Mouse (Mus musculus): ENCODE measurements around the gene Atp2b1. TPM values are rescaled to one million over a fixed set of nuclear protein-coding genes. Genes with fewer than 3 reads are reported as not detected.

The Atp2b1 gene
- polyA plus RNA-seq, 1 experiment from 2014 or later, result 96.2 TPM

- H3K36me3 ChIP-seq (ENCODE audit: control insufficient read depth, insufficient read depth, low read length), result no peaks in the 10 kb centered on the region
- no peaks in the 10 kb centered on the region for H3K27me3 ChIP-seq (ENCODE audit: control insufficient read depth, insufficient read depth, low read length)
- WGBS, result 93% methylated on average over 10 of the region's 10 CpGs
- no peak overlapping the region for H3K4me2 ChIP-seq (ENCODE audit: low read depth, severe bottlenecking)
- no peak overlapping the region for H3K9ac ChIP-seq (ENCODE audit: low read length)
- no peaks in the 10 kb centered on the region for H3K9me3 ChIP-seq (ENCODE audit: control insufficient read depth, low read length)
- H3K27ac ChIP-seq (replicated peaks; ENCODE audit: low read depth, low read length), result no peak overlapping the region
- no peak for DNase-seq (ENCODE audit: low spot score)
- no peak overlapping the region for H3K4me3 ChIP-seq (ENCODE audit: low read depth, low read length)
- no peaks in the 10 kb centered on the region for H3K4me1 ChIP-seq (ENCODE audit: control insufficient read depth, insufficient read depth, low read length)
- ATAC-seq (ENCODE audit: insufficient number of reproducible peaks, low FRiP score, low TSS enrichment, low read depth), result no peak
Measured at GRCm38 (mm10) chr10:99061418-99061817, 147.2 kb downstream of the Atp2b1 start.

DNA sequence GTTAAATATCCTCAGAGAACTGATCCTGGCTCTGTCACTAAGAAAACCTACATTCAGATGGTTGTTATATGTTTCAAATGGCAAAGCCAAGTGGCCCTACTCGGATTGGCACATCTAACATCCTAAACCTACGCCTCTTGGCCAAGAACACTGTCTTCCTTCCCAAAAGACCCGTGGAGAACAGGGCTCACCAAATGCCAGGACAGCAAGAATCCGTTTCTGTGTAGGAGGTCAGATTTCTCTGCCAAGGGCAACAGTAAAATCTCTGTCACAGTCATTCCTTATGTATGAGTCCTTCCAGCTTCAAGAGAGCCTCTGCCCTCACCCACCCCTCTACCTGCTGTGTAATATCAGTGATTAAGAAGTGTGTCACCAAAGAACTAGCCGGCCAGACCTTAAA is 148.3 kb downstream of the Atp2b1 start:
- H3K27ac ChIP-seq (replicated peaks; ENCODE audit: low read depth, low read length), result no peak overlapping the region
- no peaks in the 10 kb centered on the region for H3K27me3 ChIP-seq (ENCODE audit: control insufficient read depth, insufficient read depth, low read length)
- DNase-seq (ENCODE audit: low spot score) (no peak), ATAC-seq (ENCODE audit: insufficient number of reproducible peaks, low FRiP score, low TSS enrichment, low read depth) (no peak)
- 83% methylated on average over 5 of the region's 5 CpGs for WGBS
- no peak overlapping the region for H3K4me3 ChIP-seq (ENCODE audit: low read depth, low read length)
- no peak overlapping the region for H3K9ac ChIP-seq (ENCODE audit: low read length)
- no peak overlapping the region for H3K4me2 ChIP-seq (ENCODE audit: low read depth, severe bottlenecking)
- no peaks in the 10 kb centered on the region for H3K4me1 ChIP-seq (ENCODE audit: control insufficient read depth, insufficient read depth, low read length)
- no peaks in the 10 kb centered on the region for H3K36me3 ChIP-seq (ENCODE audit: control insufficient read depth, insufficient read depth, low read length)
- H3K9me3 ChIP-seq (ENCODE audit: control insufficient read depth, low read length), result no peaks in the 10 kb centered on the region

Other genes starting within 250 kb of the Atp2b1 start
- gene Poc1b, start 192.6 kb downstream of the Atp2b1 start, polyA plus RNA-seq (2014; fragmentation: Nextera tagmentation; extraction: Ambion mirVana), result 48.3 and 48.4 TPM in 2 replicates
- gene Galnt4, start 193.8 kb downstream of the Atp2b1 start, polyA plus RNA-seq (2014; fragmentation: Nextera tagmentation; extraction: Ambion mirVana), result 5.8 and 8.0 TPM in 2 replicates
- gene Phxr2, start 211.9 kb downstream of the Atp2b1 start, polyA plus RNA-seq (2014; fragmentation: Nextera tagmentation; extraction: Ambion mirVana), result not detected in 2 replicates